Mouse (Mus musculus) cerebellum, adult 9-11 months (tissue): ENCODE measurements around the gene Mgat5.

Experiments used
- DNase-seq: peaks from one replicate; pipeline ENCODE4 v3.0.0; 2022

Mgat5 gene

GRCm38 (mm10) chr1:127346596-127347139 is 141.9 kb downstream of the Mgat5 start:
- DNase-seq: no peak

GRCm38 (mm10) chr1:127347878-127348620 is 143.2 kb downstream of the Mgat5 start:
- no peak for DNase-seq

- DNase-seq: no peak
Measured at GRCm38 (mm10) chr1:127348642-127349341, 144.0 kb downstream of the Mgat5 start.

GRCm38 (mm10) chr1:127351380-127352057 is 146.7 kb downstream of the Mgat5 start:
- no peak for DNase-seq

GRCm38 (mm10) chr1:127352131-127352793 is 147.4 kb downstream of the Mgat5 start:
- no peak for DNase-seq

GRCm38 (mm10) chr1:127353408-127353807 is 148.6 kb downstream of the Mgat5 start:
- no peak for DNase-seq

GRCm38 (mm10) chr1:127354152-127354551 is 149.3 kb downstream of the Mgat5 start:
- no peak for DNase-seq

GRCm38 (mm10) chr1:127355034-127355433 is 150.2 kb downstream of the Mgat5 start:
- no peak for DNase-seq

- DNase-seq: no peak
Measured at GRCm38 (mm10) chr1:127363638-127364037, 158.8 kb downstream of the Mgat5 start.

- no peak for DNase-seq
Measured at GRCm38 (mm10) chr1:127365706-127366105, 160.9 kb downstream of the Mgat5 start.

GRCm38 (mm10) chr1:127366111-127366510 is 161.3 kb downstream of the Mgat5 start:
- DNase-seq: no peak

- peak; percentile 24 for DNase-seq
Measured at GRCm38 (mm10) chr1:127368513-127368912, 163.7 kb downstream of the Mgat5 start.

GRCm38 (mm10) chr1:127369538-127369937 is 164.7 kb downstream of the Mgat5 start:
- DNase-seq: no peak

GRCm38 (mm10) chr1:127372096-127372495 is 167.3 kb downstream of the Mgat5 start:
- no peak for DNase-seq

GRCm38 (mm10) chr1:127373559-127373958 is 168.7 kb downstream of the Mgat5 start:
- DNase-seq: no peak

GRCm38 (mm10) chr1:127374157-127374556 is 169.3 kb downstream of the Mgat5 start:
- DNase-seq: no peak

GRCm38 (mm10) chr1:127380140-127380539 is 175.3 kb downstream of the Mgat5 start:
- DNase-seq: no peak

- DNase-seq: peak; percentile 16
Measured at GRCm38 (mm10) chr1:127380749-127381501, 176.1 kb downstream of the Mgat5 start.

GRCm38 (mm10) chr1:127383071-127383470 is 178.3 kb downstream of the Mgat5 start:
- no peak for DNase-seq

- DNase-seq: no peak
Measured at GRCm38 (mm10) chr1:127387226-127387625, 182.4 kb downstream of the Mgat5 start.

GRCm38 (mm10) chr1:127387661-127388060 is 182.8 kb downstream of the Mgat5 start:
- no peak for DNase-seq

- no peak for DNase-seq
Measured at GRCm38 (mm10) chr1:127394716-127395115, 189.9 kb downstream of the Mgat5 start.
